Mouse (Mus musculus) thymus, postnatal 14 days (tissue): ENCODE measurements around the gene Ifrd1.
"Not testable (repeated sequence)": the region's sequence is repeated elsewhere in the genome, so short reads cannot be mapped to it uniquely, and the experiment has no call there.

Experiments
- DNase-seq: peaks from one replicate; pipeline ENCODE4 v3.0.0; 2021

Gene Ifrd1

GRCm38 (mm10) chr12:40198019-40198418 is 50.3 kb downstream of the Ifrd1 start:
- peak; percentile 36 for DNase-seq

GRCm38 (mm10) chr12:40197511-40197910 is 50.8 kb downstream of the Ifrd1 start:
- DNase-seq = peak; percentile 48

- no peak for DNase-seq
These were observed 62.8 kb downstream of the Ifrd1 start for GRCm38 (mm10) chr12:40185474-40185873.

GRCm38 (mm10) chr12:40177089-40177488 is 71.2 kb downstream of the Ifrd1 start:
- DNase-seq = peak; percentile 63

- no peak for DNase-seq
These were observed 72.1 kb downstream of the Ifrd1 start for GRCm38 (mm10) chr12:40176158-40176557.

GRCm38 (mm10) chr12:40175171-40175570 is 73.1 kb downstream of the Ifrd1 start:
- not testable (repeated sequence) for DNase-seq

- DNase-seq = no peak
These were observed 76.7 kb downstream of the Ifrd1 start for GRCm38 (mm10) chr12:40171637-40172036.

GRCm38 (mm10) chr12:40169675-40170074 is 78.6 kb downstream of the Ifrd1 start:
- peak; percentile 35 for DNase-seq

- peak; percentile 21 for DNase-seq
These were observed 83.7 kb downstream of the Ifrd1 start for GRCm38 (mm10) chr12:40164621-40165020.

GRCm38 (mm10) chr12:40160777-40161176 is 87.5 kb downstream of the Ifrd1 start:
- no peak for DNase-seq

- DNase-seq = no peak
These were observed 94.1 kb downstream of the Ifrd1 start for GRCm38 (mm10) chr12:40154188-40154587.

GRCm38 (mm10) chr12:40152353-40153069 is 95.8 kb downstream of the Ifrd1 start:
- DNase-seq = no peak
